Mouse (Mus musculus) midbrain, embryonic 13.5 days (tissue): Measurements from ENCODE around the gene Tle4. TPM values are rescaled to one million over a fixed set of nuclear protein-coding genes. Genes with fewer than 3 reads are reported as not detected.

ENCODE experiments used
- ATAC-seq: fragments of 200-750 bp; cut with Nextera tagmentation; 2 replicates; pipeline ENCODE4 v1.8.0; 2017; ENCODE audit warnings: mild to moderate bottlenecking, moderate TSS enrichment, moderate library complexity
- H3K27ac ChIP-seq: fragments of 300-500 bp; sonication (generic); 2 replicates; pipeline ENCODE4 v1.5.1; 2015; ENCODE audit warnings: inconsistent platforms, mild to moderate bottlenecking, moderate library complexity
- H3K27me3 ChIP-seq: fragments of 300-500 bp; sonication (generic); 2 replicates; pipeline ENCODE4 v1.6.1; 2015; ENCODE audit warnings: mild to moderate bottlenecking, inconsistent platforms
- H3K36me3 ChIP-seq: fragments of 300-500 bp; sonication (generic); 2 replicates; pipeline ENCODE4 v1.6.1; 2015; ENCODE audit warnings: mild to moderate bottlenecking, inconsistent platforms
- H3K4me1 ChIP-seq: fragments of 300-500 bp; sonication (generic); replicated peaks from 2 replicates; pipeline ENCODE4 v1.6.1; 2015; ENCODE audit warnings: inconsistent platforms
- H3K4me2 ChIP-seq: fragments of 300-500 bp; sonication (generic); replicated peaks from 2 replicates; pipeline ENCODE4 v1.6.1; 2015; ENCODE audit warnings: moderate library complexity, mild to moderate bottlenecking, inconsistent platforms
- H3K4me3 ChIP-seq: fragments of 300-500 bp; sonication (generic); replicated peaks from 2 replicates; pipeline ENCODE4 v1.5.1; 2015; ENCODE audit warnings: mild to moderate bottlenecking, inconsistent platforms
- H3K9ac ChIP-seq: fragments of 300-500 bp; sonication (generic); replicated peaks from 2 replicates; pipeline ENCODE4 v1.6.1; 2015; ENCODE audit warnings: mild to moderate bottlenecking, inconsistent platforms
- H3K9me3 ChIP-seq: fragments of 300-500 bp; sonication (generic); 2 replicates; pipeline ENCODE4 v1.6.1; 2016; ENCODE audit warnings: mild to moderate bottlenecking, inconsistent platforms
- WGBS: fragments of 180-500 bp; shearing (Covaris S2); methylation state at CpG from one replicate; pipeline ENCODE4 v1.1.7; 2015; 5-methylcytosine and 5-hydroxymethylcytosine counted together
- polyA plus RNA-seq: library from polyadenylated mRNA; unstranded; fragments of >200 nt; fragmentation: Nextera tagmentation; extraction: Ambion mirVana; gene quantifications from 2 replicates; pipeline ENCODE4 v1.2.1, GENCODE M21; 2015

Gene Tle4
- polyA plus RNA-seq, 1 experiment from 2014 or later, result 36.1 TPM

DNA sequence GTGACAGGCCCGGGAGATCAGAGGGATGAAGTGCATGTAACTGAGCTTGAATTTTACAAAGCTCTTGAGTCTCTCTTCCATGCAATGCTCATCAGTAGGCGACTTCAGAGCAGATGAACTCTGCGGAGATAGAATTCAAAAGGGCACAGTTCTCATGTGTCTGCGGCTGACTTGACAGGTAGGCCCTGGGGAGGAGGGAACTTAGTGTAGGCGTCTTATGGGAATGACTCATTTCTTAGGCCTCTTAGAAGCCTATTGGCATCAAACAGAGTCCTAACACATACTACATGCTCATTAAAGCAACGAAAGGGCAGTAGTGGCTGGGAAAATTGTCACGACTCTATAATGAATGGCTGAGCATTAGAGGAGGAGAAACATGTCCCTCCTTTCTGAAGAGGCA lies 160.6 kb downstream of the Tle4 start:
- H3K4me3 ChIP-seq, result no peak overlapping the region
- no peak overlapping the region for H3K9ac ChIP-seq
- 52% methylated on average over 7 of the region's 7 CpGs for WGBS
- H3K27me3 ChIP-seq, result peaks cover 20% of the 10 kb centered on the region
- no peak overlapping the region for H3K27ac ChIP-seq
- H3K9me3 ChIP-seq, result no peaks in the 10 kb centered on the region
- peak; percentile 21; the same call in 1 of the 2 replicates for ATAC-seq
- no peak overlapping the region for H3K4me2 ChIP-seq
- H3K4me1 ChIP-seq, result peaks cover 15% of the 10 kb centered on the region
- no peaks in the 10 kb centered on the region for H3K36me3 ChIP-seq

DNA sequence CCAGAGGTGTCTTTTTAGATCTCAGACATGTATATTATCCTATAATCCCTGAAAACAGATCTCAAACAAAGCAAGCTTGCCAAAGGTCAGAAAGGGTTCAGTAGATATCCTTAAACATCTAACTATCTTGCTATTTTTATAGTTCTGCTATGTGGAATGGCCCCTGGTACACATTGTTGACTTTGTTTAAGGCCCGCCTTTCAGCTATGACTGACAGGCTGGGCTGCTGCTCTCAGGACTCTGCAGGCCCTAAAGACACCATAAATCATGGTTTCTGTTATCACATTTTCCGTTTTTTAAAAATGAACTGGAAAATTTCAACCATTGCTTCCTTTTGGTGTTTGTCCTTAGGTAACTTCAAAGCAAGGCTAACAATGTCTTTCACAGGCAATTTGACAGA lies 161.3 kb downstream of the Tle4 start:
- Histone ChIP-seq H3K27me3 (peaks cover 20% of the 10 kb centered on the region), H3K9me3 (no peaks in the 10 kb centered on the region), H3K9ac (no peak overlapping the region), H3K4me1 (peaks cover 15% of the 10 kb centered on the region), H3K4me2 (no peak overlapping the region), H3K27ac (no peak overlapping the region), H3K36me3 (no peaks in the 10 kb centered on the region), H3K4me3 (no peak overlapping the region)
- 71% methylated on average over 2 of the region's 2 CpGs for WGBS
- 0 out of 2 replicates have a peak, but pooled peaks have one; percentile 10 for ATAC-seq

DNA sequence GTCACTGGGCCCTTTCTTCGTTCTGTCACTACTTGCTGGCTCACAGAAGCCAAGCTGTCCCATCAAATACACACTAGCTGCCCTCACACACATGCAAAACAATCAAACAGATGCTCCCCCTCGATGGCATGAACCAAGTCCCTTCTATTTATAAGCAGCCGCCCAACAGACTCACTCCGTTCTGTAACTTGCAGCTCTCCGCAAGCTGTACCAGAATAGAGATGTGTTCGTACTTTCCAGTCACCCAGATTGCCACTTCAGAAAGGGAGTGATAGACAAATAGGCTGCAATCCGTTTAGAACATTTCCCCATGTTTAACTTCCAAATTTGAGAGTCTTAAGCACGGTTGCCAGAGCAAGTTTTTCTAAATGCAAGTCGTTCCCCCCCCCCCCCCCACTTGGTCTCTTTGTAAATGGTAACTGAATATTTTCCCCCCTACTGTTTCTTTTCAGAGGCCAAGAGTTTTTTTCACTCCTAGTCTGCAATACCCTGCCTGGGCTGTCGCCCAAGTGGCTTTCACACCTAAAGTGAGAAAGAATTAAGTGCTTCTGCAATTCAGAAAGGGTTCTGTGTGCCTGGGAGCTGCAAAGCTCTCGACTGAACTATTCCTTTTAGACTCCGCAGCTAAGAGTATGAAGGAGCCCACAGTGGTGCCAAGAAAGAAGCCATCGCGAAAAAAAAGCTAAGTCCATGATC lies 162.0 kb downstream of the Tle4 start:
- Histone ChIP-seq H3K27ac (peak overlapping the region; percentile 59), H3K4me1 (peaks cover 15% of the 10 kb centered on the region), H3K4me3 (no peak overlapping the region), H3K9ac (no peak overlapping the region), H3K9me3 (no peaks in the 10 kb centered on the region), H3K4me2 (no peak overlapping the region), H3K27me3 (peaks cover 13% of the 10 kb centered on the region), H3K36me3 (no peaks in the 10 kb centered on the region)
- 8% methylated on average over 14 of the region's 14 CpGs for WGBS
- ATAC-seq, result peak; percentile 86

GRCm38 (mm10) chr19:14433900-14434299 lies 164.0 kb downstream of the Tle4 start:
- Histone ChIP-seq H3K9me3 (no peaks in the 10 kb centered on the region), H3K4me2 (no peak overlapping the region), H3K4me1 (peaks cover 15% of the 10 kb centered on the region), H3K27ac (no peak overlapping the region), H3K36me3 (no peaks in the 10 kb centered on the region), H3K9ac (no peak overlapping the region), H3K27me3 (peaks cover 9% of the 10 kb centered on the region), H3K4me3 (no peak overlapping the region)
- no peak for ATAC-seq
- whole genome bisulfite sequencing, result 86% methylated on average over 4 of the region's 4 CpGs

DNA sequence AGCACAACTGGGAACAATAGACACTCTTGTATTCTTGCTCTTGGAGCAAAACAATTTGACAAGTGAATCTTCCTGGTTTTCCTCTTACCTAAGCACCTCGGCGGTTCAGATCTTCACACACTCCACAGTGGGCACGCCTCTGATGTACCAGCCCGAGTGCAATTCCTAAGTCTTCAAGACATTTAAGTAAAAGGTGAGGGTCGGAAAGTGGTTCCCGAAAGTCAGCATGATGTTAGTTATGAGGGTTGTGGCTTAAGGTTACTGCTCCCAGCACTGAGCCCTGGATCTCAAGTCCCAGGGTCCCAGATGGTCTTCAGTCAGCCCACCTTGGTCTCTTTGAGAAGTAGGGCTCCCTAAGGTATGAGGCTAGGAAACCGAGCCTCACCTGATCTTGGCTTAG lies 165.4 kb downstream of the Tle4 start:
- Histone ChIP-seq H3K36me3 (no peaks in the 10 kb centered on the region), H3K9me3 (no peaks in the 10 kb centered on the region), H3K27me3 (peaks cover 5% of the 10 kb centered on the region; the same call in 1 of the 2 replicates), H3K4me3 (no peak overlapping the region), H3K9ac (no peak overlapping the region), H3K4me1 (peaks cover 15% of the 10 kb centered on the region), H3K4me2 (no peak overlapping the region), H3K27ac (no peak overlapping the region)
- 92% methylated on average over 7 of the region's 7 CpGs for WGBS
- no peak for ATAC-seq

DNA sequence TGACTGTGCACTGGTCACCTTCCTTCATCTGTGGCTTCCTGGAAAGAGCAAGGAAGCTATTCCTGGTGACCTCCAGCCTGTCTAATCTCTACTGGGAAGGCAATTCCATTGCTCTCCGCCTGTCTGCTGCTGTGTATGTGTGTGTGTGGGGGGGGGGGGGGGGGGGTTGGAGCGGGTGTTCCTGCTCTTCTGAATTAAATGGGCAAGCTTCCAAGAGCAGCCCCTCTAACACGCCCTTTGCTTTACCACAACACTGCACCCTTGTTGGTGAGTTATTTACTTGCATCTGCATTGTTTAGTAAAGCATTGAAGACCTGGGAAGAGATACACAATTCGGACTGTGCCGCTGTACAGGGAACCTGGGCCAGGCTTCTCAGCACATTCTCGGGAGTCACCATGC lies 170.9 kb downstream of the Tle4 start:
- Histone ChIP-seq H3K4me2 (no peak overlapping the region), H3K36me3 (no peaks in the 10 kb centered on the region), H3K27me3 (no peaks in the 10 kb centered on the region; the same call in 1 of the 2 replicates), H3K4me1 (0 out of 2 replicates have a peak, but pooled peaks cover 7% of the 10 kb centered on the region), H3K27ac (no peak overlapping the region), H3K4me3 (no peak overlapping the region), H3K9ac (no peak overlapping the region), H3K9me3 (no peaks in the 10 kb centered on the region)
- 53% methylated on average over 6 of the region's 6 CpGs for WGBS
- ATAC-seq, result 0 out of 2 replicates have a peak, but pooled peaks have one; percentile 48

DNA sequence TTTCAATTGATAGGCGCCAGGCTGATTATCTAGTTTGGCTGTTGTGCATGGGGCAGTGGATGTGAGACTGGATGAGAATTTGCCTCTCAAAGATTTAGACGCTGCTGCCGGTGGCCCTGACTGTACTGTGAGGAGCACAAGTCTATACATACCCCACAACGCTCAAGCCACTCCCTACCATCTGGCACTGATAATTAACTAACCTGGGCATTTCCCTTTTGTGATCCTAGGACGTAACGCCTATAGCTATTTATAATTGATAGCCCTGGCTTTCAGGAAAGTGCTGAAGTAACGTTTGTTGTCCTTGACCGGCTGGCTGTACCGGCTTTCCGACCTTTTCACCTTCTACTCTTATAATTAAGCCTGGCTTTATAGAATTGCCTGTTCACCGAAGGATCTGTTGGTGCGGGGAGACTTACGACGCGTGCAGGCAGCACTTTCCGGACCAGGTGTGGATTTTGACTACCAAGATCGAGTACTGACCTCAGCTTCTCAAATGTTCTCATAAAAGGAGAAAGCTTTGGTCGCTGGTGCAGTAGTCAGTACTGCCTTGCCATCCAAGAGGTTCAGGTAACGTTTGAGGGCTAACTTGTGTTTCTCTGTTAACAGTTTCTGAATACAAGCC lies 171.5 kb downstream of the Tle4 start:
- no peak overlapping the region for H3K4me2 ChIP-seq
- no peaks in the 10 kb centered on the region for H3K36me3 ChIP-seq
- H3K27me3 ChIP-seq, result no peaks in the 10 kb centered on the region; the same call in 1 of the 2 replicates
- H3K4me1 ChIP-seq, result 0 out of 2 replicates have a peak, but pooled peaks cover 7% of the 10 kb centered on the region
- no peak overlapping the region for H3K4me3 ChIP-seq
- no peaks in the 10 kb centered on the region for H3K9me3 ChIP-seq
- WGBS, result 68% methylated on average over 19 of the region's 19 CpGs
- no peak overlapping the region for H3K27ac ChIP-seq
- no peak overlapping the region for H3K9ac ChIP-seq
- no peak for ATAC-seq

GRCm38 (mm10) chr19:14425122-14425521 lies 172.7 kb downstream of the Tle4 start:
- 0 out of 2 replicates have a peak, but pooled peaks cover 3% of the 10 kb centered on the region for H3K27me3 ChIP-seq
- H3K4me3 ChIP-seq, result no peak overlapping the region
- 92% methylated on average over 6 of the region's 6 CpGs for WGBS
- no peak overlapping the region for H3K9ac ChIP-seq
- H3K4me2 ChIP-seq, result no peak overlapping the region
- no peak overlapping the region for H3K27ac ChIP-seq
- H3K36me3 ChIP-seq, result no peaks in the 10 kb centered on the region
- ATAC-seq, result no peak
- H3K9me3 ChIP-seq, result no peaks in the 10 kb centered on the region
- 0 out of 2 replicates have a peak, but pooled peaks cover 7% of the 10 kb centered on the region for H3K4me1 ChIP-seq

GRCm38 (mm10) chr19:14424016-14424964 lies 173.6 kb downstream of the Tle4 start:
- Histone ChIP-seq H3K9me3 (no peaks in the 10 kb centered on the region), H3K4me1 (0 out of 2 replicates have a peak, but pooled peaks cover 7% of the 10 kb centered on the region), H3K4me3 (no peak overlapping the region), H3K36me3 (no peaks in the 10 kb centered on the region), H3K9ac (no peak overlapping the region), H3K27me3 (0 out of 2 replicates have a peak, but pooled peaks cover 3% of the 10 kb centered on the region), H3K4me2 (no peak overlapping the region), H3K27ac (no peak overlapping the region)
- ATAC-seq, result no peak
- 70% methylated on average over 12 of the region's 12 CpGs for WGBS

DNA sequence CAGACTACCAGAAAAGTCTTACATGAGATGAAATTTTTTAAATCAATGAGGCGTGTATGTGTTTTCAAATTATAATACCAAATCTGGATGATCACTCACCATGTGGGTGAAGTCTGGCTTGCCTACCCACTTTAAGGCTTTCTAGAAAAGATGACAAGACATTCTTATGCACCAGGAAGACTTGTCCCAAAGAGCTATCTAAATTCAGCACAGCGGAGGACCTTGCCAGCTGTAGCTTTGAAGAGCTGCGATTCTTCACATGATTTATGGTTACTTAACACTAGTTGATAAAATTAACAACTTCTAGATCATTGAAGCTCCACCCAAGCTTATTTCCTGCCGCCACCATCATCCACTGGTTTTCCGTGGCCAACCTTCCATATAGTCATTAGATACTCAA lies 176.2 kb downstream of the Tle4 start:
- Histone ChIP-seq H3K27ac (no peak overlapping the region), H3K9ac (no peak overlapping the region), H3K4me2 (no peak overlapping the region), H3K4me3 (no peak overlapping the region), H3K36me3 (no peaks in the 10 kb centered on the region), H3K27me3 (peaks cover 21% of the 10 kb centered on the region), H3K9me3 (no peaks in the 10 kb centered on the region), H3K4me1 (peaks cover 7% of the 10 kb centered on the region)
- WGBS, result 96% methylated on average over 5 of the region's 5 CpGs
- ATAC-seq, result no peak

GRCm38 (mm10) chr19:14419886-14420285 lies 178.0 kb downstream of the Tle4 start:
- ATAC-seq, result no peak
- WGBS, result 85% methylated on average over 5 of the region's 5 CpGs
- no peak overlapping the region for H3K4me2 ChIP-seq

More at GRCm38 (mm10) chr19:14419886-14420285, 178.0 kb downstream of the Tle4 start:
- Histone ChIP-seq H3K4me1 (peaks cover 19% of the 10 kb centered on the region), H3K27ac (no peak overlapping the region), H3K9ac (no peak overlapping the region), H3K9me3 (no peaks in the 10 kb centered on the region), H3K4me3 (no peak overlapping the region), H3K27me3 (peaks cover 23% of the 10 kb centered on the region), H3K36me3 (no peaks in the 10 kb centered on the region)
